Mouse (Mus musculus): ENCODE measurements at regions not wholly inside any gene's neighbourhood (a gene's known extent, or its start where the extent isn't known, plus 50 kb on each side); places are given as distances from the start of the nearest gene placed in this dataset.
"Not testable (repeated sequence)": the region's sequence is repeated elsewhere in the genome, so short reads cannot be mapped to it uniquely, and the experiment has no call there.

GRCm38 (mm10) chr11:52460190-52460780 lies 64.1 kb downstream of the 9530068E07Rik start:
- ATAC-seq (replicated peaks; ENCODE audit: low read depth, poor library complexity, severe bottlenecking) = no peak

- ATAC-seq (replicated peaks; ENCODE audit: low read depth, poor library complexity, severe bottlenecking) = peak; percentile 89
Measured at GRCm38 (mm10) chr11:52471128-52471527, 74.9 kb downstream of the 9530068E07Rik start.

GRCm38 (mm10) chr11:52480111-52480510 lies 83.9 kb downstream of the 9530068E07Rik start:
- ATAC-seq (replicated peaks; ENCODE audit: low read depth, poor library complexity, severe bottlenecking) = not testable (repeated sequence)

DNA sequence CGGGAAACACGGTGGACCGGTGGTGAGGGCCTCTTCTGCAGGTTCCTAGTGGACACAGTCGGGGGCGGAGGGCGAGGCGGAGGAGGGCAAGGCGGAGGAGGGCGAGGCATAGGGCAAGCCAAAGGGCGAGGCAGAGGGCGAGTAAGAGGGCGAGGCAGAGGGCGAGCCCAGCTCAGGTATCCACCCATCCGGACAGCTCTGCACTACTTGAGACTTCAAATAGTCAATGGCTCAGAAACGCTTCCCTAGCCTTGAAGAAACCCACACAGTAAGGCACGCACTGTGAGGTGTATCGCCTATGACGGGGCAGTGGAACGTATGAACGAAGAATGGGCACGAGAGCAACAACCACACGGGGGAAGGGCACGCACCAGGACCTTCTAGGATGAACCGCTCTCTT lies 84.5 kb downstream of the 9530068E07Rik start:
- not testable (repeated sequence) for ATAC-seq (replicated peaks; ENCODE audit: low read depth, poor library complexity, severe bottlenecking)

DNA sequence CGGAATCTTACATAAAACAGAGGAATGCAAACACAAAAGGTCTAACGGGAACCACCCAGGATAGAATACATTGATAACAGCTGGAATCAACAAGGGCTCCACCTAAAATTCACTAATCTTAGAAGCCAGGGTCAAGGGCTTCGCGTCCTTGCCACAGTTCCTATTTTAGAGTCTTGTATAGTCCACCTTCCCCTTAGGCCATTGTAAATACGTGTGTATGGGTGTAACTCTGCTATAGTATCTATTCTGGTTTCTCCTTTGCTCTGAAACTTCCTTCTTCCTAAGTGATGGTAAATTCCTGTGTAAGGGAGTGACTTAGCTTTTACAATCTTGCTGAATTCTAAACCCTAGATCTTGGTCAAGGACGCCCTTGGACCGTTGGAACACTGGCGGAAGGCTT lies 87.3 kb downstream of the 9530068E07Rik start:
- ATAC-seq (replicated peaks; ENCODE audit: low read depth, poor library complexity, severe bottlenecking) = not testable (repeated sequence)

DNA sequence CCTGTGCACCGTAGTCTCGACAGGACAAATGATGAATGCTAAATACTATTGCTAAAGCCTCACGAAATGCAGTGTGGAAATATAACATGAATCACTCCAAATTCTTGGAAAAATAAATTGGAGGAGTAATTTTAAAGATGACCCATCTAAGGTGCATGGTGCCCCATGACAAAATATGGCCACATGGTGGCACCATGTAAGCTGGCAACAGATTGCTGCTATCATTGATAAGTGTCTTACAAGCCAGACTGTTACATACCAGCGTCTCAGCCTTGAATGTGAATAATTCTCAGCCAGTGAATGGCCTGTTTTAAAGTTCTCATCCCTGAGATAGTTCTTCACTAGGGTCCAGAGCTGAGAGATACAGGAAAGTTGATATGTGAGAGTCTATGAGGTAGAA lies 92.3 kb downstream of the 9530068E07Rik start:
- not testable (repeated sequence) for ATAC-seq (replicated peaks; ENCODE audit: low read depth, poor library complexity, severe bottlenecking)

DNA sequence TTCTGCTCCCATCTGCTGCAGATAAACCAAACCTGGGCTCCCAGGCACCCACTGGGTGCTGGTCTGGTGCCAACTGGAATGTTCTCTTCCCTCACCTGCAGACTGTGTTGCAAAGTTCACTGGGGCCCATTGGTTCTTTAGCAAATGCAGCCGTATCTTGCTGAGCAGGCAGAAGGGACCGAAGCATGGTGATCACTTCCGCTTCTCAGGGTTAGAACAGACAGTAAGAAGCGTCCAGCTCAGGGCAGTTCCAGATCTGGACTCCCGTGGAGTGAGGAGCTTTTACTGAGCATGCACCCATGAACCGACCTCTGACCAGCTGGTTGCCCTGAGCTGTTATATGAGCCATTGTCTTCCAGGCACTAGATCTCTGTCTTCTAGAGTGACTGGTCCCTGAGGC lies 97.1 kb downstream of the 9530068E07Rik start:
- no peak for ATAC-seq (replicated peaks; ENCODE audit: low read depth, poor library complexity, severe bottlenecking)

GRCm38 (mm10) chr11:52496908-52497307 lies 100.7 kb downstream of the 9530068E07Rik start:
- ATAC-seq (replicated peaks; ENCODE audit: low read depth, poor library complexity, severe bottlenecking) = no peak

DNA sequence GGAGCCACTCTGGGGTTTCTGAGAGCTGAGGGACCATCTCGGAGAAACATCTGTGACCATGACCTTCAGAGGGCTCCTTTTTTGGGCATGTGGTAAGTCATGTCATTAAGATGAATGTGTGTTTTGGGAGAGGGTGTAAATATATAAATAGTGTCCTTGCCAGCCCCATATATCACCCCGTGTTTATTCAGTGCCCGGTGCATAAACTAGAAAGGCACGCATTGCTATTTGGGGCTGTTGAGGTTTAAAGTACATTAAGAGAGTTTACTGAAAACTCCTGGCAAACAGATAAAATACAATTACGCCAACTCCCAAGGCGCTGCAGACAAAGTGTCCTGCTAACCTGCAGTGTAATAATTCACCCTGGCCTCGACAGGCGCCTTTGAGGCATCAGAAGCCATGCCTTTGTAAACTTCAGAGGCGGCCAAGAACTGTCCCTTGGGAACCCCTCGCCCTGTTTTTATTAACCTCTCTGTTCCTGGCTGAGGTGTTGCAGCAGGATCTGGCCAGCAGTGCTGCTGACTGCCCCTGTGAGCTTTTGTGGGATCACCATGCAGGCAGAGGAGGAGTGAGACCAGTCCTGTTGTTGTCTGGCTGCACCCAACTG lies 106.6 kb downstream of the 9530068E07Rik start:
- ATAC-seq (replicated peaks; ENCODE audit: low read depth, poor library complexity, severe bottlenecking) = no peak

DNA sequence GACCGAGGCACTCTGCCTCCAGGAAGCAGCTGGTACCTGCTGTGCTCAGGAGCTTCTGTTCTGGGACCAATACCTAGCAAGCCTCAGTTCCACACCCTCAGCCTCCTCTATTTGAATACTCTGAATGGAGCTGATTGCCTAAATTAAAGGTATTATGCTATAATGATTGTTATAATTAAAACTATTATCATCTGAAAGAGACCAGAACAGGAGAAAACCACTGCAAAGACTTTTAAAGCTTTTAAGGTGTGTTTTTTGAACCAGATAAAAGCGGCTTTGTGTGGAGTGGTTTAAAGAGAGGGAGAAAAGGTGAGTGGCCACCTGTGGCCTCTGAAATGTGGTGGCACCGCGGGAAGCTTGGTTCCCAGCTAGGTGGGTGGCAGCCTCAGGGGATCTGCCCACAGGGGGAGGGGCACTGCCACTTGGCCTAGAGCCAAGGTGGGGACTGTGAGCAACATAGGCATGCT lies 115.6 kb downstream of the 9530068E07Rik start:
- ATAC-seq (replicated peaks; ENCODE audit: low read depth, poor library complexity, severe bottlenecking) = no peak

DNA sequence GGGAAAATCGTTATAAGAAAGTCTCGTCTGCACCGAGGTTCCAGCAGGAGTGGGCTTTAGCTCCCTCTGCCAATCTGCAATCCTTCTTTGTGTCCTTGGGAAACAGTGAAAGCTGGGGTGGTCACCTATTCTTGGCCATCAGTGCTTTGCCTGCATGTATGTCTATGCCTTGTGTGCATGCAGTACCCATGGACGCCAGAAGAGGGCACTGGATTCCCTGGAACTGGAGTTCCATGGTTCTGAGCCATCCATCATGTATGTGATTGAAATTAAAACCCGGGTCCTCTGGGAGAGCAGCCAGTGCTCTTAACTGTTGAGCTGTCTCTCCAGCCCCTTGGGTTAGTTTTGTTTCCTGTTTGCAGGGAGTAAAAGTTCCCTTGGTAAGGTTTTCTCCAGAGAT lies 121.1 kb downstream of the 9530068E07Rik start:
- no peak for ATAC-seq (replicated peaks; ENCODE audit: low read depth, poor library complexity, severe bottlenecking)

DNA sequence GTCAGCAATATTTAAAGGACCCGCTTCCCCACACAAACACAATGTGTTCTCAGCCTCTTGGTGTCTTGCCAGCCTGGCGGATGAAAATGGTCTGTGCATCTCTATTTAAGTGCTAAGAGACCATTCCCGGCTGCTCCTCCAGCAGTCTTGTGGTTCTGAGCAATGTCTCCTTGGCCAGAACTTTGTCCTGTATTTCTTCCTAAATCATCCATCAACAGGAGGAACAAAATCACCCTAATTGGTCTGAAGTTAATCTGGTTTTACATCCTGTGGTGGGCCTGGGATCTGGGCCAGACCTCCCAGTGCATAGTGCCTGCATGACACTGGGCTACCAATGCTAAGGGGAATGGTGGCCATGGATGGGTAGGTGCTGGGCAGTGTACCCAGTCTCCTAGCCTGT lies 123.6 kb downstream of the 9530068E07Rik start:
- no peak for ATAC-seq (replicated peaks; ENCODE audit: low read depth, poor library complexity, severe bottlenecking)

DNA sequence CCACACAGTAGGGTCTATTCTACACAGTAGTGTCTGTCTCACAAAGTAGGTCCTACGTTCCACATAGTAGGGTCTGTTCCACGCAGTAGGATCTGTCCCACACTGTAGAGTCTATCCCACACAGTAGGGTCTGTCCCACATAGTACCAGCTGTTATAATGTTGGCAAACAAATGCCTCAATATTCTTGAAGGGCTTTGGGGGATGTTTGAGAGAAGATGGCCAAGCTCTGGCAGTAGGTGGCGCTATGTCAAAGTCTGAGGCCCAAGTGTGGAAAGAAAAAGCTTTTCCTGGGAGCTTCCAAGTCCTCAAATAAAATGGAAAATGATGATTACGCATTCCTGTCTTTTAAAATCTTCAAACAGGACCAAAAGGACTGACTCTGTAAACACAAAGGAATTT lies 125.7 kb downstream of the 9530068E07Rik start:
- no peak for ATAC-seq (replicated peaks; ENCODE audit: low read depth, poor library complexity, severe bottlenecking)

- no peak for ATAC-seq (replicated peaks; ENCODE audit: low read depth, poor library complexity, severe bottlenecking)
Measured at GRCm38 (mm10) chr11:52522384-52522783, 126.2 kb downstream of the 9530068E07Rik start.

GRCm38 (mm10) chr11:52523191-52523590 lies 127.0 kb downstream of the 9530068E07Rik start:
- ATAC-seq (replicated peaks; ENCODE audit: low read depth, poor library complexity, severe bottlenecking) = peak; percentile 69

DNA sequence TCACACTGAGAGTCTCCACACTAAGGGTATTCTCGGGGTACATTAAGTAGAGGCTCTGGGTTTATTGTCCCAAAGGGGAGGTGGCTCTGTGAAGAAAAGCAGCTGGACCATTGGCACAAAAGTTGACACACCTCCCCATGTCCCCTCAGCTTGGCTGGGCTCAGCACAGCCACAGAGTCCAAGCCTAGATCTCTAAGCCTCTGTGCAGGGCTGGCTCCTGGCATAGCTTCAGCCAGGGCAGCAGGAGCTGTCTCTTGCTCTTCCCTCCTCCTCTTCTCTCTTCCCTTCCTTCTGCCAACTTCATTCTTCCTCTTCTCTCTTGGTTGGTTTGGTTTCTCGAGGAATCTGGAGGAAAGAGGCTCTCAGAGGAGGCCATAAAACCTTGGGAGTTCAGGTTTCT lies 127.4 kb downstream of the 9530068E07Rik start:
- ATAC-seq (replicated peaks; ENCODE audit: low read depth, poor library complexity, severe bottlenecking) = 0 out of 2 replicates have a peak, but pooled peaks have one; percentile 7

- ATAC-seq (replicated peaks; ENCODE audit: low read depth, poor library complexity, severe bottlenecking) = no peak
Measured at GRCm38 (mm10) chr11:52525446-52525845, 129.2 kb downstream of the 9530068E07Rik start.

GRCm38 (mm10) chr11:52526306-52526705 lies 130.1 kb downstream of the 9530068E07Rik start:
- ATAC-seq (replicated peaks; ENCODE audit: low read depth, poor library complexity, severe bottlenecking) = no peak

GRCm38 (mm10) chr11:52533379-52533778 lies 137.2 kb downstream of the 9530068E07Rik start:
- ATAC-seq (replicated peaks; ENCODE audit: low read depth, poor library complexity, severe bottlenecking) = no peak

- no peak for ATAC-seq (replicated peaks; ENCODE audit: low read depth, poor library complexity, severe bottlenecking)
Measured at GRCm38 (mm10) chr11:52534586-52534985, 138.4 kb downstream of the 9530068E07Rik start.

DNA sequence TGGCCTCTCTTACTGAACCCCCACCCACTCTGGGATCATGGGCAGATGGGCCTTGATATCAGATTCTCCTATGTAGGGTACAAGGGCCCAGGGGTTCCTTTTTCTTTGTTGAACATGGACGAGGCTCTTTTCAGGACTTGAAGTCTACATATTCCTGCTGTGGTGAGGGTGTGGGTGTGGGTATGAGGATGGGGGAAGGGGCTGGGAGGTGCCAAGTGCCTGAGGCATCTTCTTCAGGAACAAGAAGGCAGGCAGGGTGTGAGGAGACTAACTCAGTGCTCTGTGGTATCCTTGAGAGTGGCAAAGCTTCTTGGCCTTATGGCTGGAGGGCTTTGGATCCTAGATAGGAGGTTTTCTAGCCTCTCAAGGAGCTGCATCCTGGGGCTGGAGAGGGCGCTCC lies 140.0 kb downstream of the 9530068E07Rik start:
- no peak for ATAC-seq (replicated peaks; ENCODE audit: low read depth, poor library complexity, severe bottlenecking)

GRCm38 (mm10) chr11:52536841-52537240 lies 140.6 kb downstream of the 9530068E07Rik start:
- ATAC-seq (replicated peaks; ENCODE audit: low read depth, poor library complexity, severe bottlenecking) = no peak

Measured in common myeloid progenitor, adult 5-6 weeks (primary cell).